Mouse (Mus musculus) kidney, embryonic 15.5 days (tissue): ENCODE results near the gene Slc22a3. TPM values are rescaled to one million over a fixed set of nuclear protein-coding genes. Genes with fewer than 3 reads are reported as not detected.

Experiments used
- ATAC-seq: fragments of 200-750 bp; cut with Nextera tagmentation; replicated peaks from 2 replicates; pipeline ENCODE4 v1.8.0; 2017; ENCODE audit warnings: moderate TSS enrichment; ENCODE audit not compliant: low FRiP score
- H3K27ac ChIP-seq: fragments of 300-500 bp; sonication (generic); 2 replicates; pipeline ENCODE4 v1.5.1; 2015; ENCODE audit warnings: mild to moderate bottlenecking, inconsistent platforms
- H3K27me3 ChIP-seq: fragments of 300-500 bp; sonication (generic); 2 replicates; pipeline ENCODE4 v1.6.1; 2015; ENCODE audit warnings: inconsistent platforms
- H3K36me3 ChIP-seq: fragments of 300-500 bp; sonication (generic); 2 replicates; pipeline ENCODE4 v1.6.1; 2015; ENCODE audit warnings: inconsistent platforms
- H3K4me1 ChIP-seq: fragments of 300-500 bp; sonication (generic); 2 replicates; pipeline ENCODE4 v1.6.1; 2015; ENCODE audit warnings: inconsistent platforms
- H3K4me2 ChIP-seq: fragments of 300-500 bp; sonication (generic); 2 replicates; pipeline ENCODE4 v1.6.1; 2015; ENCODE audit warnings: moderate library complexity, mild to moderate bottlenecking, inconsistent platforms
- H3K4me3 ChIP-seq: fragments of 300-500 bp; sonication (generic); replicated peaks from 2 replicates; pipeline ENCODE4 v1.5.1; 2015; ENCODE audit warnings: mild to moderate bottlenecking, inconsistent platforms
- H3K9ac ChIP-seq: fragments of 300-500 bp; sonication (generic); 2 replicates; pipeline ENCODE4 v1.6.1; 2015; ENCODE audit warnings: mild to moderate bottlenecking, inconsistent platforms
- H3K9me3 ChIP-seq: fragments of 300-500 bp; sonication (generic); replicated peaks from 2 replicates; pipeline ENCODE4 v1.6.1; 2016; ENCODE audit warnings: inconsistent platforms
- WGBS: fragments of 180-500 bp; shearing (Covaris S2); methylation state at CpG from one replicate; pipeline ENCODE4 v1.1.7; 2015; ENCODE audit warnings: mixed read lengths; 5-methylcytosine and 5-hydroxymethylcytosine counted together
- polyA plus RNA-seq: library from polyadenylated mRNA; unstranded; fragments of >200 nt; fragmentation: Nextera tagmentation; extraction: Ambion mirVana; gene quantifications from 2 replicates; pipeline ENCODE4 v1.2.1, GENCODE M21; 2015

Slc22a3 gene
- polyA plus RNA-seq, 1 experiment from 2014 or later: 1.00 TPM

DNA sequence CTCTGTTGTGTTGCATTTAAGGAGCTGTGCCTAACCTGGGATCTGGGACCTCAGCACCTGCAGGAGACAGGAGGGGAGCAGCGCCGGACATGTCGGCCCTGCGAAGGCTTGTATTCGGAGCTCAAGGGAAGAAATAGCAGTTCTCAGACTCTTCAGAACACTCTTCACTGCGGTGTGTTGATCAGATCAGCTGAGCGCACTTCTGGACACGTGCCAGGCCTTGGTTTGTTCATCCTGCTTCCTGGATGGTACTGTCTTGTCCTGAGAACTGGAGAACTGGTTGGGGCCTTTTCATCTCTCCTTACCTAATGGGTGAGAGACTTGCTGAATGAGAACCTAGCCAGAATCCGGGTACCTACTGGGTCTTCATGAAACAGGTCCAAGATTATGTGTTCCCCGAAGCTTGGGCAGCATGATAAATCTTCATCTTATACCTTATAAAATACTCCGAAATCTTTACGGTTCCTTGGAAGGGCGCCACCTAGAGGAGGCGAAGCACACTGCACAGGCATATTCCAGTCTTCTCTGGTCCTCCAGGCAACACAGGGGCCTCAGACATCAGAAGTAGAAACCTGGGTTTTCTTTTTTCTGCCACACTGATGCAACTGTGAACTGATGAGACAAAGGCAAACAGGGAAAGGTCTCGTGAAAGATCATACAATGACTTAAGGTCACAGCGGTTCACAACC lies 86.5 kb downstream of the Slc22a3 start:
- WGBS: 68% methylated on average over 16 of the region's 16 CpGs
- Histone ChIP-seq H3K4me3 (no peak overlapping the region), H3K4me2 (no peak overlapping the region), H3K9ac (no peak overlapping the region), H3K9me3 (no peaks in the 10 kb centered on the region), H3K36me3 (no peaks in the 10 kb centered on the region), H3K27ac (no peak overlapping the region), H3K4me1 (no peaks in the 10 kb centered on the region), H3K27me3 (no peaks in the 10 kb centered on the region)
- no peak for ATAC-seq

DNA sequence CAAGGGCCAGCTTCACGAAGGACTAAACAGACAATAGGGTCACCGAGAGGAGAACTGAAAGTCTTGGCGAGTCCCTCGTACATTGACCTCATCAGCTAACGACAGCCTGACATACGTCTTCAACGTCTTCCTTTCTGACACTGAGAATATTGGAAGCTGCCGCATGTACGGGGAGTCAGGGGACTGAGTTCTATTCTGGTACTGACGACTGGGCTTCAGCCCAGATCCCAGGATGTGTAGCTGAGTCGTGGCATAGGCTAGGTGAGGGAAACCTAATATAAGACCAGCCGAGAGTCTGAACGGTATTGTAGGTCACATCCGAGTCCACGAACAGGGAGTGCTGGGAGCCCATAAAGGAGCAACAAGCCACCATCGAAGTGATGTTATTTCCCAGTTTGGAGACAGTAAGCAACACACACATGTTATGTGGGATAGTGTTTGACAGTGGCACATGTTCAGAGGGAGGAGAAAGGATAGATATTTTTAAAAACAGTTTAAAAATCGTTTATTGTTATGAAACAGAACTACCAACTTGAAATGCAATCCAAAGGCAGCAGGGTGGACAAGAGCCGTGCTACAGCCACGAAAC lies 87.9 kb downstream of the Slc22a3 start:
- H3K27me3 ChIP-seq: no peaks in the 10 kb centered on the region
- ATAC-seq: no peak
- no peak overlapping the region for H3K9ac ChIP-seq
- WGBS: 74% methylated on average over 19 of the region's 19 CpGs
- no peaks in the 10 kb centered on the region for H3K36me3 ChIP-seq
- no peaks in the 10 kb centered on the region for H3K9me3 ChIP-seq
- no peak overlapping the region for H3K4me3 ChIP-seq
- no peak overlapping the region for H3K27ac ChIP-seq
- H3K4me1 ChIP-seq: peaks cover 12% of the 10 kb centered on the region
- no peak overlapping the region for H3K4me2 ChIP-seq

DNA sequence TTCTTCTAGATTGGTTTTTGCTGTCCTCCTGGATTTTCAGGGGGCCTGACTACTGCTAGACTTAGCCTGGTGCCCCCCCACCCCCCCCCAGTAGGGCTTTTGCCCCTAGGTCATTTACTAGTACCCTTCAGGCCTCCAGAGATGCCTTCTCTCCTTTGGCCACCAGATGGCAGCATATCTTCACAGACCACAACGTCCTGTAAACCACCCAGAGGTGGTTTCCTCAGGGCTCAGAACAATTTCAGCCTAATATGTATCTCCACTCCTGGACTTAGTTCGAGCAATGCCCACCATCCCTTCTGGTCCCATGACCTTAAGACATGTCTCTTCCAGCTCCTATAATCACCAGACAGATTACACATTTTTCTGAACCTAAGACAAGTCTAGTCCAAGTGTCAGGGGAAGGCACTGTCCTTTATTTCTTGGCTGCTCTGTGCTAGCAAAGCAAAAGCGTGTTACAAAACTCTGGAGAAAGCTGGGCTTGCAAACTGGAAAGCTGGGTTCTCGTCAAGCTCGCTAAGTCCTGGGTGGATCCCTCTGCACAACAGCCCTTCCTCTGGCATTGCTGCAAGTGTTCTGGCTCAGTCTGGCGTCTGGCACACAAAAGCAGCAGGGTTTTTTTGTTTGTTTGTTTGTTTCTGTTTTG lies 91.1 kb downstream of the Slc22a3 start:
- WGBS: 43% methylated on average over 6 of the region's 6 CpGs
- Histone ChIP-seq H3K27me3 (no peaks in the 10 kb centered on the region), H3K9ac (no peak overlapping the region), H3K27ac (peak overlapping the region; percentile 68), H3K4me2 (no peak overlapping the region), H3K4me3 (no peak overlapping the region), H3K4me1 (peaks cover 29% of the 10 kb centered on the region), H3K9me3 (no peaks in the 10 kb centered on the region), H3K36me3 (no peaks in the 10 kb centered on the region)
- peak; percentile 50; the same call in 1 of the 2 replicates for ATAC-seq

DNA sequence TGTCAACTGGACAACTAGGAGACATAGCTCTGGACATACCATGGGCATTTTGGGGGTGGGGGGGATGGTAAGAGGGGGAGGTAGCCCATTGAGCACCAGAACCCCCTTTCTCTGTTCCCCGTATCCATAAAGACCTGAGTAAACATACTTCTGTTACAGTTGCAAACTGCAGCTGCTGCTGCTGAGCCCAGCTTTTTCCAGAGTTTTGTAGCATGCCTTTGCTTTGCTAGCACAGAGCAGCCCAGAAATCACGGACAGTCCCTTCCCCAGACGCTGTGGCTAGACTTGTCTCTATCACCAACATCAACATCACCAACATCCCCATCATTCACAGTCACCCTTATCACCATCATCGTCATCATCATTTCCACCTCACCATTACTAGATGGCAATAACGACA lies 91.8 kb downstream of the Slc22a3 start:
- H3K36me3 ChIP-seq: no peaks in the 10 kb centered on the region
- peak overlapping the region; percentile 68 for H3K27ac ChIP-seq
- H3K4me2 ChIP-seq: no peak overlapping the region
- ATAC-seq: no peak
- H3K4me3 ChIP-seq: no peak overlapping the region
- H3K4me1 ChIP-seq: peaks cover 29% of the 10 kb centered on the region
- no peaks in the 10 kb centered on the region for H3K9me3 ChIP-seq
- 52% methylated on average over 5 of the region's 5 CpGs for WGBS
- no peak overlapping the region for H3K9ac ChIP-seq
- no peaks in the 10 kb centered on the region for H3K27me3 ChIP-seq

DNA sequence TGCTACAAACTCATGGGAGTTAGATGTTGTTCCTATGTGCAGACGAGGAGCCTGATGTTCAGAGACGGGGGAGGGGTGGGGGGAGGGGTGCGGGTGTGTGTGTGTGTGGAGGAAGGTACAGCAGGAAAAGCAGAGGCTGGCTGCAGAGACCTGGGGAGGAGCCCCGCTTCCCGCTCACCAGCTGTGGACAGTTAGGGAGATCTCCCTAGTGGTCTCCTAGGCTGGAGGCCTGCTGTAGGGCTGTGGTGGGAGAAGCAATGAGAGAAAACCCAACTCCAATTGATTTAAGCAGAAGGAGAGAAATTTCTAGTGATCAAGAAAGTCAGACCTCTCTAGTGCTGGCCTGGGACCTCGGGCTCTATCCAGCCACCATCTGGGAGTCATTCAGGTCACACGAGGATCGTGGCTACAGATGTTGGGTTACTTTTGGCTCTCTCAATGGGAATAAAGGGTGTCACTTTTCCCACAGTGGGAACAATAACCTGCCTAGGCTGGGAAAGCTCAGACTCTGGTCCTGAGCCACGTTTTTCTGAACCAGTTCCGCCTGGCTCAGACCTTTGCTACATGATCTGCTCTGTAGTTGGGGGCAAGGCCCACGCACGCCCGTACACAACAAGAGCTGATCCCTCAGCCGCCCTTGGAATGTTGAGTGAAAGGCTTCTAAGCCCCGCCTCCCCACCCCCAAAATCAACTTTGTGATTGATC lies 92.3 kb downstream of the Slc22a3 start:
- Histone ChIP-seq H3K36me3 (no peaks in the 10 kb centered on the region), H3K9ac (no peak overlapping the region), H3K27me3 (no peaks in the 10 kb centered on the region), H3K9me3 (no peaks in the 10 kb centered on the region), H3K4me2 (no peak overlapping the region), H3K27ac (peak overlapping the region; percentile 68), H3K4me3 (no peak overlapping the region), H3K4me1 (peaks cover 29% of the 10 kb centered on the region)
- WGBS: 32% methylated on average over 15 of the region's 15 CpGs
- no peak; the same call in 1 of the 2 replicates for ATAC-seq

DNA sequence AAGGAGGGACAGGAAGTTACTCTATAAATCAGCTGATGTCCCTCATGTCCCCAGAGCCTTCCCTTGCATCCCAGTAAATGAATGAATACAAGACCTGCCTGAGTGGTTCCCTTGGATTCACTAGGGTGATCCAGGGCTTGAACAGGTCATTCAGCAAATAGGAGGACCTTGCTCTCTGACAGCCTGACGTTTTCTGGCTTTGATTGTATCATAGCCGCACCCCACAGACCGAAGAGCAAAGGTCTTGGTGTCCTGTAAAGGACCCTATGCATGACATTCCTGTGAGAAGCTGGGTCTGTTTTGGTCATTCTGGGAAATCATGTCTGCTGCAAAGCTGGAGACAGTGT lies 94.6 kb downstream of the Slc22a3 start:
- Histone ChIP-seq H3K4me1 (peaks cover 34% of the 10 kb centered on the region), H3K9ac (no peak overlapping the region), H3K9me3 (no peaks in the 10 kb centered on the region), H3K4me2 (no peak overlapping the region), H3K27me3 (no peaks in the 10 kb centered on the region), H3K27ac (0 out of 2 replicates have a peak overlapping the region, but pooled peaks have one; percentile 19), H3K4me3 (no peak overlapping the region), H3K36me3 (no peaks in the 10 kb centered on the region)
- no peak for ATAC-seq
- 54% methylated on average over 3 of the region's 3 CpGs for whole genome bisulfite sequencing

DNA sequence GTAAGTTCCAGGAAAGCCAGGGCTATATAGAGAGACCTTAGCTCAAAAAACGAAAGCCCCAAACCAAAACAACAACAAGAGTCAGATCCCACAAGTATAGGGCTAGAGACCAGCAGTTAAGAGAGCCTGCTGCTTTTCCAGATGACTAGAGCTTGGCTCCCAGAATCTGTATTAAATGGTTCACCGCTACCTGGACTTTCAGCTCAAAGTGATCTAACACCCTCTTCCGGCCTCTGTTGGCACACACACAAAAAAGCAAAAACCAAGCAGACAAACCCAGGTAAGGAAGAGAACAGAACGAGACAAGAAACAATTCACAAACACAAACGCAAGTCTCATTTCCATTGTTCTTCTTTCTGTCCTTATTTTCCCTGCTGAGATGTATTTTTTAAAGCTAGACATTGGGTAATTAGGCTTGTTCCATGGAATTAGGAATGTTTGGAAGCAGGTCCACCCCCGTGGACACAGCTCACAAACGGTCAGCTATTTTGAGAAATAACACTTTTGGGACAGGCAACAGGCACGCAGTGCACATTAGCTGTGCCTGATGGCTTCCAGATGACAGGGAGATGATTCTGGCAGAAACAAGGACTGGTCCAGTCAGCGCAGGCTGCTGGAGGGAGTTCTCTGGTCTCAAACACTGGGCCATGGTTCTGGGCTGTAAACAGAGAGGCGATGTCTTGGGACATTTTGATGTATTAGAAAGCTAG lies 95.2 kb downstream of the Slc22a3 start:
- peak; percentile 37; the same call in 1 of the 2 replicates for ATAC-seq
- WGBS: 42% methylated on average over 10 of the region's 10 CpGs
- Histone ChIP-seq H3K4me1 (peaks cover 34% of the 10 kb centered on the region), H3K9me3 (no peaks in the 10 kb centered on the region), H3K9ac (no peak overlapping the region), H3K27ac (peak overlapping the region; percentile 19; the same call in 1 of the 2 replicates), H3K4me2 (no peak overlapping the region), H3K27me3 (no peaks in the 10 kb centered on the region), H3K4me3 (no peak overlapping the region), H3K36me3 (no peaks in the 10 kb centered on the region)

DNA sequence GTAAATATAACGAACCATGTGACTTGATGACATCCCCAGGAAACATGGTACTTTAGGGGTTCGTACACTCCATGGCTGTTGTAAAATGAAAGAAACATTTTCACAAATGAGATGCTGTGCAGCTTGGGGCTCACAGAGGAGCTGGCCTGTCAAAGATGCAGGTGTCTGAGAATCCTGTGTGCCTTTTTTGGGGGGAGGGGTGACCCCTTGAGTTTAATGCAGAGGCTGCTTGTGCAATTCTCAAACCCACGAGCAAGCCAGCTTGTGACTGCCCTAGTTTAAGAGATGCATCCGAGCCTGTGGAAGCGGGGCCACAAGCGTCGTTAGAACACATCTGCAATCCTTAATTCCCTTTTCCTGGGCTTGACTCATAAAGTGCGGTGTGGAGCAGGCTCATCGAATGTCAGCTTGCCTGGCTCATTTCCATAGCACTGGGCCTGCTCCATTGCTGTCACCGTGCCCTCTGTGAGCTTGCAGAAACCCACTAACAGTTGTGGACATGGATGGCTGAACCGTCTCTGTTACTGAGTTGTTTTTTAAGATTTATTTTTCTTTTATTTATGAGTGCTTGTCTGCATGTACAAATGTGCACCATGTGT lies 98.1 kb downstream of the Slc22a3 start:
- 48% methylated on average over 11 of the region's 11 CpGs for WGBS
- no peak for ATAC-seq
- H3K4me1 ChIP-seq: peaks cover 21% of the 10 kb centered on the region
- H3K4me2 ChIP-seq: no peak overlapping the region
- H3K4me3 ChIP-seq: no peak overlapping the region
- H3K36me3 ChIP-seq: no peaks in the 10 kb centered on the region
- no peaks in the 10 kb centered on the region for H3K9me3 ChIP-seq
- no peak overlapping the region for H3K27ac ChIP-seq
- no peak overlapping the region for H3K9ac ChIP-seq
- H3K27me3 ChIP-seq: no peaks in the 10 kb centered on the region

DNA sequence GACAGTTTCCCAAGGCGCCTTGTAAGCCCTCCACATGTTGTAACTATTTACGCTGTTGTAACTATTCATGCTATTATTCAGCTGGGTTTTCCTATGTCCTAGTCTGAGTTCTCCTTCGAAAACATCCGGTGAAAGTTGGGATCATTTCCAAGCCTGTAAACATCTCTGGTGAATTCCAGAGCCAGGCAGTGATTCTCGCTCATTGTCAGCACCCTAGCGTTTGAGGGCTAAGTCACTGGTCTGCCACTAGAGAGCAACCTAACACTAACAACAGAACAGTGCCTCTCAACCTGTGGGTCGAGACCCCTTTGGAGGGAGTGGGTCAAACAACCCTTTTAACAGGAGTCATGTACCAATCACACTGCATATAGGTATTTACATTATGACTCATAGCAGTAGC lies 104.1 kb downstream of the Slc22a3 start:
- no peak overlapping the region for H3K4me2 ChIP-seq
- ATAC-seq: no peak
- H3K27me3 ChIP-seq: no peaks in the 10 kb centered on the region
- H3K9me3 ChIP-seq: no peaks in the 10 kb centered on the region
- H3K36me3 ChIP-seq: no peaks in the 10 kb centered on the region
- H3K4me1 ChIP-seq: no peaks in the 10 kb centered on the region; the same call in 1 of the 2 replicates
- H3K9ac ChIP-seq: no peak overlapping the region
- peak overlapping the region; percentile 30; the same call in 1 of the 2 replicates for H3K27ac ChIP-seq
- 59% methylated on average over 7 of the region's 7 CpGs for WGBS
- no peak overlapping the region for H3K4me3 ChIP-seq

DNA sequence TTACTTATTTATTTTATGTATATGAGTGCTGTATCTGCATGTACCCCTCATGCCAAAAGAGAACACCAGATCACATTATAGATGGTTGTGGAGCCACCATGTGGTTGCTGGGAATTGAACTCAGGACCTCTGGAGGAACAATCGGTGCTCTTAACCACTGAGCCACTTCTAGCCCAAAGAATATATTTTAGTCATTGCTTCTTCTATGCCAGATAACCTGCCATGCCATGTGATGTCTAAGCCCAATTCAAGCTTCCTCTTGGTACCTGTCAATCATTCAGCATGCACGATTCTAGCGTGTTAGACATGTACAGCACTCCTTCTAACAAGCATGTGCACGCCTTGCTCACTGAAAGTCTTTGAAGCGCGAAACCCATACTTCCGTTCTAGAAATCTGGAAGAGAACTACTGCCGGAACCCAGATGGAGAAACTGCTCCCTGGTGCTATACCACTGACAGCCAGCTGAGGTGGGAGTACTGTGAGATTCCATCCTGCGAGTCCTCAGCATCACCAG lies 111.3 kb downstream of the Slc22a3 start:
- H3K9me3 ChIP-seq: 0 out of 2 replicates have a peak, but pooled peaks cover 4% of the 10 kb centered on the region
- no peak overlapping the region for H3K27ac ChIP-seq
- H3K36me3 ChIP-seq: no peaks in the 10 kb centered on the region
- H3K27me3 ChIP-seq: no peaks in the 10 kb centered on the region
- no peaks in the 10 kb centered on the region for H3K4me1 ChIP-seq
- no peak overlapping the region for H3K4me2 ChIP-seq
- no peak overlapping the region for H3K4me3 ChIP-seq
- no peak for ATAC-seq
- H3K9ac ChIP-seq: no peak overlapping the region
- 91% methylated on average over 9 of the region's 9 CpGs for WGBS

DNA sequence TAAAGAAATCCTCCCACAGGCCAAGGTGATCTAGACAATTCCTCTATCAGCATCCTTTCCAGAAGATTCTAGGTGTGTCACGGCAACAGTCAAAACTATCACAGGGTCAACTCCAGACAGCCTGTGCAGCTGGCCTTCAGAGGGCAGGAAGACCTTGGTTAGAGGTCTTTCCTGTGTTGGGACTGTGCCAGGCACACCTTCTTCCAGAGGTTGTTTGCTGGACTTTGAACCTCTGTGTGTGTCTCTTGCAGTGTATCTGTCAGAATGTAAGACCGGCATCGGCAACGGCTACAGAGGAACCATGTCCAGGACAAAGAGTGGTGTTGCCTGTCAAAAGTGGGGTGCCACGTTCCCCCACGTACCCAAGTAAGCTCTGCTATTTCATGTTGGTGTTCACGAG lies 119.3 kb downstream of the Slc22a3 start:
- Histone ChIP-seq H3K27ac (no peak overlapping the region), H3K4me1 (no peaks in the 10 kb centered on the region), H3K9ac (no peak overlapping the region), H3K27me3 (no peaks in the 10 kb centered on the region), H3K4me3 (no peak overlapping the region), H3K9me3 (0 out of 2 replicates have a peak, but pooled peaks cover 4% of the 10 kb centered on the region), H3K4me2 (no peak overlapping the region), H3K36me3 (no peaks in the 10 kb centered on the region)
- ATAC-seq: no peak
- 84% methylated on average over 7 of the region's 7 CpGs for WGBS
